In the genomic region with DNA sequence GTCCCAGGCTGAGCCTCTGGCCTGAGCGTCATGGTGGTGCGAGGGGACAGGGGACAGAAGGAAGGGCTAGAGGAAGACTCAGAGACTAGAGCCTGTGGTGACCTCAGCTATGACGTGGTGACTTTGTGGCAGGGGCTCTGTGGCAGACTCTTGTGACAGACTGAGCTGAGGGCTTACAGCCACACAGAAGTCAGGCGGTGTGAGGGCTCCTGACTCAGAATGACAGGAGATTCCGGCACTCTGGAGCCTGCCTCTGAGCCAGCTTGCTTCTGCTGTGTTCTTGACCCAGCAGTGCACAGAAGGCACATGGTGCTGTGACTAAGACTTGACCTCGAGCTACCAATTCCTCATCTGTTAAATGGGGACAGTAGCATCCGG, we compare ENCODE assay signal across 13 mouse cellular contexts. TPM values are rescaled to one million over a fixed set of nuclear protein-coding genes. Genes with fewer than 3 reads are reported as not detected.
DNase-seq lines count a peak whose midpoint lies in the region; ATAC-seq and TF ChIP-seq lines count a peak whose summit lies in the region.
"Had no signal": no experiment of that assay in that cellular context is flagged by ENCODE, and none has a peak within 500 bp of the region (broad histone marks: within the 10 kb centered on the region; RNA-seq: fewer than 3 reads in every experiment).

No protein-coding gene starts in this region.

- 71% methylated on average over 7 of the region's 7 CpGs for WGBS in hindbrain, postnatal 0 days
- WGBS in hindbrain, embryonic 12.5 days: 71% methylated on average over 7 of the region's 7 CpGs
- WGBS in midbrain, embryonic 14.5 days: 78% methylated on average over 7 of the region's 7 CpGs
- WGBS in midbrain, embryonic 15.5 days: 81% methylated on average over 7 of the region's 7 CpGs
- 79% methylated on average over 7 of the region's 7 CpGs for WGBS in stomach, postnatal 0 days

- ATAC-seq in hindbrain, postnatal 0 days: peak; percentile 44; the same call in 1 of the 2 replicates
- no peak for ATAC-seq in hindbrain, embryonic 12.5 days (ENCODE audit: low FRiP score)
- no peak for ATAC-seq in midbrain, embryonic 14.5 days (ENCODE audit: low FRiP score, low TSS enrichment)
- no peak for ATAC-seq in midbrain, embryonic 15.5 days (replicated peaks)
- no peak; the same call in 1 of the 2 replicates for ATAC-seq in stomach, postnatal 0 days (ENCODE audit: low FRiP score, low TSS enrichment)
- ATAC-seq: forebrain, embryonic 15.5 days had no signal

- H3K9ac ChIP-seq in hindbrain, postnatal 0 days (replicated peaks; ENCODE audit: low read length): no peak overlapping the region
- H3K9ac ChIP-seq in hindbrain, embryonic 12.5 days: no peak overlapping the region
- peak overlapping the region; percentile 12; the same call in 1 of the 2 replicates for H3K9ac ChIP-seq in midbrain, embryonic 14.5 days (replicated peaks; ENCODE audit: low read length)
- no peak overlapping the region for H3K9ac ChIP-seq in midbrain, embryonic 15.5 days
- H3K9ac ChIP-seq in stomach, postnatal 0 days (ENCODE audit: low read length): no peak overlapping the region
- H3K9ac ChIP-seq: embryonic facial prominence, embryonic 12.5 days; forebrain, embryonic 15.5 days; limb, embryonic 12.5 days had no signal

- no peaks in the 10 kb centered on the region for H3K27me3 ChIP-seq in hindbrain, postnatal 0 days (ENCODE audit: insufficient read depth, low read length)
- no peaks in the 10 kb centered on the region for H3K27me3 ChIP-seq in hindbrain, embryonic 12.5 days
- H3K27me3 ChIP-seq in midbrain, embryonic 14.5 days (ENCODE audit: control insufficient read depth, insufficient read depth, low read length): no peaks in the 10 kb centered on the region
- H3K27me3 ChIP-seq in midbrain, embryonic 15.5 days (replicated peaks): no peaks in the 10 kb centered on the region
- no peaks in the 10 kb centered on the region for H3K27me3 ChIP-seq in stomach, postnatal 0 days (ENCODE audit: control insufficient read depth, insufficient read depth, low read length)
- H3K27me3 ChIP-seq: embryonic facial prominence, embryonic 12.5 days; forebrain, embryonic 15.5 days; limb, embryonic 12.5 days had no signal

- H3K9me3 ChIP-seq in hindbrain, postnatal 0 days (ENCODE audit: low read length): no peaks in the 10 kb centered on the region
- H3K9me3 ChIP-seq in hindbrain, embryonic 12.5 days (replicated peaks): no peaks in the 10 kb centered on the region
- H3K9me3 ChIP-seq in midbrain, embryonic 14.5 days (ENCODE audit: control insufficient read depth, low read length): no peaks in the 10 kb centered on the region
- H3K9me3 ChIP-seq in midbrain, embryonic 15.5 days: no peaks in the 10 kb centered on the region
- H3K9me3 ChIP-seq in stomach, postnatal 0 days (ENCODE audit: control insufficient read depth, low read length): no peaks in the 10 kb centered on the region
- H3K9me3 ChIP-seq: embryonic facial prominence, embryonic 12.5 days; forebrain, embryonic 15.5 days; limb, embryonic 12.5 days had no signal

- H3K36me3 ChIP-seq in hindbrain, postnatal 0 days (ENCODE audit: insufficient read depth, low read length): no peaks in the 10 kb centered on the region
- H3K36me3 ChIP-seq in hindbrain, embryonic 12.5 days: no peaks in the 10 kb centered on the region
- no peaks in the 10 kb centered on the region for H3K36me3 ChIP-seq in midbrain, embryonic 14.5 days (ENCODE audit: control insufficient read depth, insufficient read depth, low read length)
- H3K36me3 ChIP-seq in midbrain, embryonic 15.5 days (replicated peaks): no peaks in the 10 kb centered on the region
- H3K36me3 ChIP-seq in stomach, postnatal 0 days (ENCODE audit: control insufficient read depth, insufficient read depth, low read length): no peaks in the 10 kb centered on the region
- H3K36me3 ChIP-seq: embryonic facial prominence, embryonic 12.5 days; forebrain, embryonic 15.5 days; limb, embryonic 12.5 days had no signal

- no peak overlapping the region for H3K27ac ChIP-seq in hindbrain, postnatal 0 days
- H3K27ac ChIP-seq in hindbrain, embryonic 12.5 days: no peak overlapping the region
- H3K27ac ChIP-seq in midbrain, embryonic 14.5 days (replicated peaks; ENCODE audit: low read depth, low read length): no peak overlapping the region
- H3K27ac ChIP-seq in midbrain, embryonic 15.5 days: no peak overlapping the region
- 0 out of 2 replicates have a peak overlapping the region, but pooled peaks have one; percentile 49 for H3K27ac ChIP-seq in stomach, postnatal 0 days (replicated peaks)
- H3K27ac ChIP-seq: forebrain, embryonic 15.5 days; layer of hippocampus, adult 2 months had no signal

- DNase-seq in hindbrain, postnatal 0 days (ENCODE audit: low spot score): no peak
- no peak for DNase-seq in midbrain, embryonic 14.5 days
- peak; percentile 75 to 84 for DNase-seq in adrenal gland, postnatal 36 days
- DNase-seq in stomach, postnatal 0 days (ENCODE audit: low spot score): no peak
- DNase-seq in spleen, postnatal 14 days (ENCODE audit: low spot score in 2 of 2): no peak
- DNase-seq: cerebellum, adult 2 months; thymus, adult 2 months had no signal

- no peak for TF ChIP-seq EP300 in stomach, postnatal 0 days (optimal IDR thresholded peaks at IDR 0.05)

- H3K4me2 ChIP-seq in hindbrain, postnatal 0 days (ENCODE audit: low read depth, low read length): no peak overlapping the region
- H3K4me2 ChIP-seq in hindbrain, embryonic 12.5 days (replicated peaks): no peak overlapping the region
- H3K4me2 ChIP-seq in midbrain, embryonic 14.5 days (ENCODE audit: low read length): no peak overlapping the region
- H3K4me2 ChIP-seq in midbrain, embryonic 15.5 days: no peak overlapping the region
- H3K4me2 ChIP-seq in stomach, postnatal 0 days (replicated peaks; ENCODE audit: low read depth): no peak overlapping the region
- H3K4me2 ChIP-seq: embryonic facial prominence, embryonic 12.5 days; forebrain, embryonic 15.5 days; limb, embryonic 12.5 days had no signal

- peaks cover 16% of the 10 kb centered on the region for H3K4me1 ChIP-seq in hindbrain, postnatal 0 days (ENCODE audit: insufficient read depth, low read length)
- H3K4me1 ChIP-seq in hindbrain, embryonic 12.5 days: peaks cover 45% of the 10 kb centered on the region
- peaks cover 7% of the 10 kb centered on the region; the same call in 1 of the 2 replicates for H3K4me1 ChIP-seq in midbrain, embryonic 14.5 days (ENCODE audit: control insufficient read depth, insufficient read depth, low read length)
- peaks cover 3% of the 10 kb centered on the region; the same call in 1 of the 2 replicates for H3K4me1 ChIP-seq in midbrain, embryonic 15.5 days
- H3K4me1 ChIP-seq in stomach, postnatal 0 days (replicated peaks; ENCODE audit: control insufficient read depth, insufficient read depth): no peaks in the 10 kb centered on the region
- H3K4me1 ChIP-seq: forebrain, embryonic 15.5 days had no signal

- TF ChIP-seq CTCF in hindbrain, postnatal 0 days (IDR thresholded peaks at IDR 0.05; ENCODE audit: low read depth): no peak
- TF ChIP-seq CTCF in stomach, postnatal 0 days (IDR thresholded peaks at IDR 0.05; ENCODE audit: low read depth): no peak

- no peak overlapping the region for H3K4me3 ChIP-seq in hindbrain, postnatal 0 days (ENCODE audit: low read length)
- H3K4me3 ChIP-seq in hindbrain, embryonic 12.5 days: no peak overlapping the region
- no peak overlapping the region for H3K4me3 ChIP-seq in midbrain, embryonic 14.5 days (replicated peaks; ENCODE audit: low read depth, low read length)
- no peak overlapping the region for H3K4me3 ChIP-seq in midbrain, embryonic 15.5 days
- no peak overlapping the region for H3K4me3 ChIP-seq in stomach, postnatal 0 days (ENCODE audit: low read depth, low read length)
- H3K4me3 ChIP-seq: embryonic facial prominence, embryonic 12.5 days; forebrain, embryonic 15.5 days; layer of hippocampus, adult 2 months; limb, embryonic 12.5 days had no signal

RNA-seq across cellular contexts. Expression of gene Fance, which starts 32.9 kb away (rescaled TPM):
- total RNA-seq in hindbrain, postnatal 0 days (2014; rRNA removed): 38.7 and 46.5 TPM in 2 replicates
- polyA plus RNA-seq in hindbrain, postnatal 0 days (2015; fragmentation: Nextera tagmentation; extraction: Ambion mirVana): 23.6 and 27.2 TPM in 2 replicates
- polyA plus RNA-seq in hindbrain, embryonic 12.5 days (2016; fragmentation: Nextera tagmentation; extraction: Ambion mirVana): 24.7 and 28.3 TPM in 2 replicates
- polyA plus RNA-seq in midbrain, embryonic 14.5 days (2014; fragmentation: Nextera tagmentation; extraction: Ambion mirVana): 19.5 and 24.3 TPM in 2 replicates
- polyA plus RNA-seq in midbrain, embryonic 15.5 days (2015; fragmentation: Nextera tagmentation; extraction: Ambion mirVana): 27.8 and 28.5 TPM in 2 replicates
- total RNA-seq in adrenal gland, postnatal 36 days (2021): 10 to 100 TPM; 23.5 to 23.7 TPM
- polyA plus RNA-seq in stomach, postnatal 0 days (2015; fragmentation: Nextera tagmentation; extraction: Ambion mirVana): 19.2 and 20.4 TPM in 2 replicates

RNA-seq across cellular contexts. Expression of gene Rpl10a, which starts 47.9 kb away (rescaled TPM):
- 699 and 1,071 TPM in 2 replicates for total RNA-seq in hindbrain, postnatal 0 days (2014; rRNA removed)
- polyA plus RNA-seq in hindbrain, postnatal 0 days (2015; fragmentation: Nextera tagmentation; extraction: Ambion mirVana): 337 and 355 TPM in 2 replicates
- polyA plus RNA-seq in hindbrain, embryonic 12.5 days (2016; fragmentation: Nextera tagmentation; extraction: Ambion mirVana): 287 and 354 TPM in 2 replicates
- 401 and 423 TPM in 2 replicates for polyA plus RNA-seq in midbrain, embryonic 14.5 days (2014; fragmentation: Nextera tagmentation; extraction: Ambion mirVana)
- 307 and 313 TPM in 2 replicates for polyA plus RNA-seq in midbrain, embryonic 15.5 days (2015; fragmentation: Nextera tagmentation; extraction: Ambion mirVana)
- 100 to 1,000 TPM; 847 to 904 TPM for total RNA-seq in adrenal gland, postnatal 36 days (2021)
- polyA plus RNA-seq in stomach, postnatal 0 days (2015; fragmentation: Nextera tagmentation; extraction: Ambion mirVana): 491 and 514 TPM in 2 replicates

RNA-seq across cellular contexts. Expression of gene Ppard, which starts 47.9 kb away (rescaled TPM):
- total RNA-seq in hindbrain, postnatal 0 days (2014; rRNA removed): 16.4 and 16.6 TPM in 2 replicates
- 1.4 and 1.7 TPM in 2 replicates for polyA plus RNA-seq in hindbrain, postnatal 0 days (2015; fragmentation: Nextera tagmentation; extraction: Ambion mirVana)
- polyA plus RNA-seq in hindbrain, embryonic 12.5 days (2016; fragmentation: Nextera tagmentation; extraction: Ambion mirVana): 1.7 and 2.4 TPM in 2 replicates
- polyA plus RNA-seq in midbrain, embryonic 14.5 days (2014; fragmentation: Nextera tagmentation; extraction: Ambion mirVana): 1.2 and 1.5 TPM in 2 replicates
- polyA plus RNA-seq in midbrain, embryonic 15.5 days (2015; fragmentation: Nextera tagmentation; extraction: Ambion mirVana): 1.8 TPM in 2 replicates
- total RNA-seq in adrenal gland, postnatal 36 days (2021): 10 to 100 TPM; 40.1 to 66.6 TPM
- polyA plus RNA-seq in stomach, postnatal 0 days (2015; fragmentation: Nextera tagmentation; extraction: Ambion mirVana): 3.1 and 3.4 TPM in 2 replicates

Comparison
In these comparisons a context has a peak if more than half of its experiments do, and no peak if none do; other contexts are left out.
1. DNase-seq: peak in adrenal gland, postnatal 36 days (2 of 2); none in hindbrain, postnatal 0 days (single experiment), midbrain, embryonic 14.5 days (single experiment), stomach, postnatal 0 days (single experiment) and spleen, postnatal 14 days (0 of 2).